Mouse (Mus musculus): ENCODE results near the gene Ada. TPM values are rescaled to one million over a fixed set of nuclear protein-coding genes. Genes with fewer than 3 reads are reported as not detected.

Ada gene
- polyA plus RNA-seq, 1 experiment: 0.69 TPM

GRCm38 (mm10) chr2:163676745-163677144 lies 73.3 kb downstream of the Ada start:
- Histone ChIP-seq H3K4me1 (ENCODE audit: control insufficient read depth, insufficient read depth, low read length) (peaks cover 27% of the 10 kb centered on the region), H3K4me3 (ENCODE audit: insufficient read depth, low read length) (no peak overlapping the region), H3K27ac (ENCODE audit: insufficient read depth, low read length) (no peak overlapping the region; the same call in 1 of the 2 replicates)
- TF ChIP-seq POLR2A (IDR thresholded peaks at IDR 0.05; ENCODE audit: extremely low read depth, insufficient read depth, low read length): no peak
- TF ChIP-seq CTCF (IDR thresholded peaks at IDR 0.05; ENCODE audit: extremely low read depth, insufficient read depth, low read length): no peak

Other genes with a start within 250 kb of the Ada start
- gene Hnf4a, start 243.4 kb downstream of the Ada start, polyA plus RNA-seq (2012; rRNA removed): not detected in 2 replicates
- gene Ttpal, start 147.9 kb downstream of the Ada start, polyA plus RNA-seq (2012; rRNA removed): 45.8 and 49.3 TPM in 2 replicates
- gene Serinc3, start 105.1 kb downstream of the Ada start, polyA plus RNA-seq (2012; rRNA removed): 209 and 210 TPM in 2 replicates
- gene Pkig, start 91.9 kb downstream of the Ada start, polyA plus RNA-seq (2012; rRNA removed): 143 and 146 TPM in 2 replicates
- 0.08 and 0.42 TPM in 2 replicates for gene Ccn5, start 70.6 kb upstream of the Ada start, polyA plus RNA-seq (2012; rRNA removed)
- gene Kcnk15, start 103.4 kb upstream of the Ada start, polyA plus RNA-seq (2012; rRNA removed): 0.10 and 0.13 TPM in 2 replicates
- 33.2 and 33.4 TPM in 2 replicates for gene Rims4, start 168.4 kb upstream of the Ada start, polyA plus RNA-seq (2012; rRNA removed)
- 307 and 314 TPM in 2 replicates for gene Ywhab, start 244.7 kb upstream of the Ada start, polyA plus RNA-seq (2012; rRNA removed)